Mouse (Mus musculus) urinary bladder, postnatal 10 days (tissue): Measurements from ENCODE around the gene Taok3.

Experiments used
- DNase-seq: peaks from one replicate; pipeline ENCODE4 v3.0.0; 2022; ENCODE audit warnings: low spot score

The Taok3 gene

DNA sequence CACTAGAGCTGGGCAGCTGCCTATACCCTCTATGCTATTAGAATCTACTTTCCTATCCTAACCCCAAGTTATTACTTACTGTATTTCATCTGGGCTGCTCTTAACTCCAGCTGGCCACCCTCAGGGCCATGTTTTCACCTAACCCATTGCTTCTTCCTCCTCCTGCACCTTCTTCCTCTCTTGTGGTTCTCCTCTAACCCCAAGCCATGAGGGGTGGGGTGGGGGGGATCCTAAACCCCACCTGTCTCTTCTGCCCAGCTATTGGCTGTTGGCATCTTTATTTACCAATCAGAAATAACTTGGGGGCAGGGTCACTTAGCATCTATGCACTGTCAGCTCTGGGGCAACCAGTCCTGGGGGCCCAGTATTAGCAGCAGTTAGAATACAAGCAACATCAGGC, 26.2 kb downstream of the Taok3 start:
- no peak for DNase-seq

DNA sequence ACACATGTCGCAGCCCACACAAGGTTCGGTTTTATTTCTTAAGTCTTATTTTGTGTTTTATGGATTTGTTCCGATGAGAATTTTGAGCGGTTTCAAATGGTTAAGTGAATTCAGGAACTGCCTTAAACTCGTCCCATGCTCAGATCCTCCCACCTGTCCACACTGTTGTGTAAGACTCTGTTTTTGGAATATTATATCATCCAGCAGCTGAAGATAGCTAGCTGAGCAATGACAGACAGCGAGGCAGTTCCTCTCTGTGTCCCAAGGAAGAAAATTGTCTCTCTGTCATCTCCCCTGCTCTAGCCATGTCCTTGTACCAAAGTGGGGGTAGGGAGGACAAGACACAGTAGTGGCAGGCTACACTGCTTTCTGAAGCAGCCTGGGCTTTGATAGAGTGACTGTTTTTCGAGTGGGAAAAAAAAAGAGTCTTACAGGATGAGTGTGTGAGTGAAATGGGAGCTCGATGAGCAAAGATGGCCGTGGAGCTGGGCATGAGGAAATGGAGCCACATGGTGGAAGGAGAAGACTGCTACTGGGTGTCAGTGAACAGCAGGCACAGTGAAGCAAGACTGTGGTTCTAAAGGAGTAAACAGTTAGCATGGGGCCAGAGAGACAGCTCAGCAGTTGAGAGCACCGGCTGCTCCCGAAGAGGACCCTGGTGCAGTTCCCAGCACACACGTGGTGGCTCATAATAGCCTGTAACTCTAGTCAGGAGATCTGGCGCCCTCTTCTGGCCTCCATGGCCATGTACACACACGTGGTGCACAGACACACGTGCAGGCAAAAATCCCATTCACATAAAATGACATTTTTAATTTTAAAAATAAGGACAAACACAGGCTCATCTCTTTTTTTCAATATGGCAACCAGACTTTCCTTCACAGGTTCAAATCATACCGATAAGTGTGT, 27.5 kb downstream of the Taok3 start:
- no peak for DNase-seq

DNA sequence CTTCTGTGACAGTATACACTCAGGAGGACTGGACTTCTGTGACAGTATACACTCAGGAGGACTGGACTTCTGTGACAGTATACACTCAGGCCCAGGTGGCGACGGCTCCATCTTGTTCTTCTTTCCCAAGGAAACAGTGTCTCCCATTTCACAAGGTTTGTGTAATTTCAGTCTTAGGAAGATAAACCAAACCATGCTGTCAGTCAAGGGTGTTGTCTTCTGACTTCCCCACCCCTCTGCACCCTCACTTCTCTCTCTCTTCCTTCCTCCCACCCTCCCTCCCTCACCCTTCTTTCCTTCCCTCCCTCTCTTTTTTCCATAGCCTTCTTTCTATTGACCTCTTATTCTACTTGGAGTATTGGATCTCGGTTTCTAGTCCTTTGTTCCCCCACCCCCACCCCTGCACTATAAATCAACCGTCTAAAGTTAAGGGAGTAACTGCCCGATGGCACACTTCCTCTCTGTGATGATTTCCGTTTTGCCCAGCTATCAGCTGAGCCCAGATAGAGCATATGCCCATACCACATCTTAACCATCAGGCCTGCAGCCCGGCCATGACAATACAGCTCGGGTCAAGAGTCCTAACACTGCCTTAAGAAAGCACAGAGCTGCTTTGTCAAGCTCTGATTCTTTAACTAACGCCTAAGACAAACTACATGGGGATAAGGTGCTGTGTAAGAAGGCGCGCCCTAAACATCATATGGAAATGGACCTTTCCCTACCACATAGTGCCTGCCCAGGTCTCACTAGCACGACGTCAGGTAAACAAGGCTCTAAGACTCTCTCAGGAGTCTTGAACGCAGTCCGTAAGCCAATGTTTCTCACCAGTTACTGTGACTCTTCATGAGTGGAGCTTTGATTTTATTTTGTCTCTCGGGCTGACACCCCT, 29.4 kb downstream of the Taok3 start:
- no peak for DNase-seq

DNA sequence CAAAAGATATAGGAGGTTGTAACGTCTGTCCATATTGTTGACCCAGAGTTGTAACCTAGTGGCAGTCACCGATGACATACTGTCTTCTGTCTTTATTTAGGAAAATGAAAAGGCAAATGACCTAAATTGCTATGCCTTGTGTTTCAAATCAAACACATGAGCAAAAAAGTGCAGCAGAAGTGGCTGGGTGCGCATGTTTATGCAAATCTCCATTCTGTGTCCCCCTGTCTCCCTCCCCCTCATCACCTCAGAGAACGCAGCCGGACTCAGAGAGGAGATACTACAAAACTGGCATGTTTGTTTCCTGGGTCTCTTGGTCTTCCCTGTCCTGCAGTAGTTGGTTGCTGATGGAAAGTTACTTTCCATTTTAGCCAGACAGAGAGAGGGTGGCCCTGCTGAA, 30.1 kb downstream of the Taok3 start:
- DNase-seq, result no peak

DNA sequence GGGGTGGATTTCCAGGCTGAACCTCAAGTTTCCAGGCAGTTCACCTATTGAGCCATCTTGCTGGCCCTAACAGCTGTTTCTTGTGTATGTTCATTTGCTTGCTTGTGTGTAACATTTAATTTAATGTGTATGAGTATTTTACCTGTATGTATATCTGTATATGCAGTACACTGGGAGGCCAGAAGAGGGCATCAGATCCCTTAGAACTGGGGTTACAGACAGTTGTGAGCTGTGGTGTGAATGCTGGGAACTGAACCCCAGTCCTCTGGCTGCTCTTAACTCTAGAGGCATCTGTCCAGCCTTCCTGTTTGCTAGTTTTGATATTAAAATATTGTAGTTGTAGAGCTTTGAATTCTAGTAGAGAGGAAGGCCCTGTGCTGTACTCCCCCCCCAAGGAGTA, 33.0 kb downstream of the Taok3 start:
- no peak for DNase-seq

DNA sequence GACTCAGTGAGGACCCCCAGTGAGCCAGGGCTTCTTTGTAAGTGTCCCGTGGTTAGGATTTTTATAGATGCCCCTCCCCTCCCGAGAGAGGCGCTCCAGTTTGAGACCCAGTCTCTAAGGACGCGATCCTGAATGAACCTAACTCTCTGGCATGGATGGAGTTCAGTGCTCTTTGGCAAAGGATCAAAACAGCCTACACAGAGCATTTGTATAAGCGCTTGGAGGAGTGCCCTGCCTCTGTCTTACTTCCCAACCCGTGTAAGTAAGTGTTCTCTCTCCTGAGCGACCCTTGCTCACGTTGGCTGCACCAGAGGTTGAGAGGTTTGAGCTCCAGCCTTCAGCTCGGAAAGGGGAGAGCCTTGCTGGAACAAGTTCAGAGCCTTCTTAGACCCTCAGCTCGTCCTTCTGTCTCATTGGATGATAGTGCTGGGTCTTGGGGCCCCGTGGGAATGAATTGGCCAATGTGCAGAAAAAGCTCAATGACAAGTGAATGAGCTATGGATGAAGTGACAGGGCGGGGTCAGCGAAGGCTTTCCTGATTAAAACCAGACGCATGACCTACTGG, 33.7 kb downstream of the Taok3 start:
- no peak for DNase-seq

DNA sequence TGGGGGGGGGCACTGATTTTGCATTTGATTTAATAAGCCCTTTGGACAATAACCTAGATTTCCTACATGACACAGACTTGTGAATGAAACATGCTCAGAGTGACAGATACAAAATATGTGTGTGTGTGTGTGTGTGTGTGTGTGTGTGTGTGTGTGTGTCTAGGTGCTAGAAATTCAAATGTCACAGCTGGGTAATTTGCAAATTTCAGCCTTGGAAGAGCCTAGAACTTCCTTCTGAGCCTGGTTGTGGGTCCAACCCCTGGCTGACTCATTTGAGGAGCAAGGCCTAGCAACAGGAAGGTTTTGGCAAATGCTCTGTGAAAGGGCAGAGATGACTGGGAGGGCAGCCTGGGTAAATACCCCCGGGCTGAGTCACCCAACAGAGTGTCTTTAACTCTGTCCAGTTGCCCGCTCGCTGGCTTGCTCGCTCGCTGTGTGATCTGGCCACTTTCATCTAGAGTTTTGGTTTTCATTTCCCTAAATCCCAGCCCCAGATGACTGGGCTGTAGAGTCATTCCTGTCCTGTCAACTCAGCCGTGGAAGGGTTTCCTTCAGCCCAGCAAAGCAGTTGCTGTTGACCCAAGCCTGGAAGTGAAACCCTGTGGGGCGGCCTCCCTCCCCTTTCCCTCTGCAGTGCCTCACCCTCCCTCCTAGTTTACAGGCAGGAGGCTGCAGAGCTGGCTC, 38.5 kb downstream of the Taok3 start:
- DNase-seq, result no peak

DNA sequence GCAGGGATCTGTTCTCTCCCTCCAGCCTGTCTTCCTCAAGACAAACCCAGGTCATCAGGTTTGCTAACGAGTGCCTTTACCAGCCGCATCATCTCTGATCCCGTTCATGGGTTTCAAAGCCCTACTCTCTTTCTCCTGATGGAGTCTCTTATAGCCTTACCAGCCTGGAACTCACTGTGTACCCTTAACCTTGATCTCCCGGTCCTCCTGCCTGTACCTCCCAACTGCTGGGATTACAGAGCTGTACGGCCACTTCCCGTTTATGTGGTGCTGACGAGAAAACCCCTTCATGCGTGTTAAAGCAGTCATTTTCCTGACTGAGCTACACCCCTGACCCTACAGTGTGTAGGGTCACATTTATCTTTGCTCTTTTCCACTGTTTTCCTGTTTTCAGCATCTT, 39.4 kb downstream of the Taok3 start:
- DNase-seq, result no peak

DNA sequence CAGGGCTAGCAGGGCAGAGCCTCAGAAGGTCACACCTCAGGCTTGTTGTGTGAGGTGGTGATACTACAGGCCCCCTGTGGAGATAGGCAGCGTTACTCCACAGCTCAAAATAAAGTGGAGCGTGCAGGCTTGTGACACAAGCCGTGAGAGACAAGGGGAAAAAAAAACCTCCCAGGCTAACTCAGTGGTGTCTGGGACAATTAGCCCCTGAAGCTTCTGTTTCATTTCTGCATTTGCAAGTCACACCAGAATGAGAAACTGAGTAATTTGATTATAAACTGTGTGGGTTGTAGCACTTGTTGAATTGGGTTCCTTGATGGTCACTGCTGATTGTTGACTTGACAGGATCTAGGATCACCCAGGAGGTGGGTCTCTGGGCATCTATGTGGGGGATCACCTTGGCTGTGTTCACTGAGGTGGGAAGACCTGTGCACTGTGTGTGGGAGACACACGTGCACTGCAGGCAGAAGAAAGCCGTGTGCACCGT, 39.9 kb downstream of the Taok3 start:
- DNase-seq, result no peak

DNA sequence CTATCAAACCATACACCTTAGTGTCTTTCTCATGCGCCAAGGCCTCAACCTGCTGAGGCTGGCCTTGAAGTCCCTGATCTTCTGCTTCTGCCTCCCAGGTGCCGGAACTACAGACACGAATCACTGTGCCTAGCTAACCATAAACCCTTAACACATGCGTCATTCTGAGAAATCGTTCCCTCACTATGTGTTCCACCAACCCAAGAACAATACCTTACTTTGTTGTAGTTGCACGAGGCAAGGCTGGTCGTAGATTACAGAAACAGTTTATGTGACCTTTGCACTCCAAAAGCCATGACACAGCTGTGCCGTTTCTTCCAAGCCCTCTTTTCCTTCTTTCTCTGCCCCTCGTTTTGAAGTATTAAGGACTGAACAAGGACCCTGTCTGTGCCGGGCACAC, 40.6 kb downstream of the Taok3 start:
- DNase-seq, result no peak

DNA sequence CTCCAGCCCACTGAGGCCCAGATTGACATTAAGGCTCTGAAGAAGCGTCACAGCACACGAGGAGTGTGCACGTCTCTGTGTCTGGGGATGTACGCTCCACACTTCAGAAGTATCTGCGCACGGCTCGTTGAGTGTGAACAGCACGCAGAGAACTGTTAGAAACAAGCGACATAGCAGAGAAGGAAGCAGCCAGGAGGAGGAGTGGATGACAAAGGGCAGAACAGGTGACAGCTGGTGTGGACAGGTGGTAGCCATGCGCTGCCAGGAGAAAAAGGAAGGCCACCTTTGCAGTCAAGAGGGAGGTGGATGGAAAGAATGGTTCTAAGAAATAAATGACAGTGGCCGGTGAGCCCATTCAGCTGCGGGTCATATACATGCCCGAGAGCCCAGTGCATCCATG, 43.9 kb downstream of the Taok3 start:
- DNase-seq, result no peak

DNA sequence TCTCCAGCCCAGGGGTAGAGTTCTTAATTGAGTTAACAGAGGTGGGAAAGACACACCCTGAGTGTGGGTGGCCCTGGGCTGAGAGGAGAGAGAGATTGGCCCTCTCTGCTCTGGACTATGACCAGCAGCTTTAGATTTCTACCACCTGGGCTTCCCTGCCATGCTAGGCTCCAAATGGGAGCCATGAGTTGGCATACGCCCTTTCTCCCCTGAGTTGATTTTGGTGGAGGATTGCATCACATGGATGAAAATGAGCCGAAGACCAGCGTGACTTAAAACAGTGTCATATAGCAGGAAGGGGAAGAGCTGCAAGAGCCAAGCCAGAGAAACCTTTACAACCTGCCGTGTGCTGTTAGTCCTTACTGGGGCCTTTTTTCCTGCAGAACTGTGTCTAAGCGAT, 44.6 kb downstream of the Taok3 start:
- DNase-seq, result no peak

DNA sequence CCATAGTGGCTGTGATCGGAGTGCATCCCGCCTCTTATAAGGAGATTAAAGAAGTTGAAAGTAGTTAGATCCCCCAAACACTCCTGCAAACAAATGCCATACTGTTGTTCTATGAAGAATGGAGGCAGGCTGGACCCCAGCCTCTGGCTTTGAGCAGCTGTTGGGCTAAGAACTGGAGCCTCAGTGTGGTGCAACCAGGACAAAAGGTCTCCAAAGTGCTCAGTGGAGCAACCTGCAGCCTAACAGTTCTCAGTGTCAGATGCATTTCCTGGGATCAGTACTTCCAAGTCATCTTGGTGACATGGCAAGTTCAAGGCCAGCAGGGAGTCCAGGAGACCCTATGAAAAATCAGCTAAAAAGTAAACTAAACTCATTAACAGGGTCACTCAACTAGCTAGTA, 45.0 kb downstream of the Taok3 start:
- DNase-seq, result no peak

DNA sequence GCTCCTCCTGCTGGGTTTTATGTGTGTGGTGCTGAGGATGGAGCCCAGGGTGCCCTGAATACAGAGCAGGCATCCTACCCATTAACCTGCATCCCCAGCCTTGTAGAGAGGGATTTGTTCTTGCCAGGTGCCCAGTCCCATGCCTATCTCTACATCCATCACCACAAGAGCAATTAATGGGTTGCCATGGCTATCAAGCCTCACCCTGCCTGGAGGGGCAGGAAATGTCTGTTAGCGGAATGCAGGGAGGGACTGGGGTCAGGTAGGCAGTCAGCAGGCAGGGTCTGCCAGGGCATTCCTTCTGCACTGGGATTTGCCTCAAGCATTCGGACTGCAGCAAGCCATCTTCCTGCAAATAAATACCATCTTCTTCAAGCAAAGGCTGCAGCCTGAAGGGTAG, 46.0 kb downstream of the Taok3 start:
- DNase-seq, result no peak

DNA sequence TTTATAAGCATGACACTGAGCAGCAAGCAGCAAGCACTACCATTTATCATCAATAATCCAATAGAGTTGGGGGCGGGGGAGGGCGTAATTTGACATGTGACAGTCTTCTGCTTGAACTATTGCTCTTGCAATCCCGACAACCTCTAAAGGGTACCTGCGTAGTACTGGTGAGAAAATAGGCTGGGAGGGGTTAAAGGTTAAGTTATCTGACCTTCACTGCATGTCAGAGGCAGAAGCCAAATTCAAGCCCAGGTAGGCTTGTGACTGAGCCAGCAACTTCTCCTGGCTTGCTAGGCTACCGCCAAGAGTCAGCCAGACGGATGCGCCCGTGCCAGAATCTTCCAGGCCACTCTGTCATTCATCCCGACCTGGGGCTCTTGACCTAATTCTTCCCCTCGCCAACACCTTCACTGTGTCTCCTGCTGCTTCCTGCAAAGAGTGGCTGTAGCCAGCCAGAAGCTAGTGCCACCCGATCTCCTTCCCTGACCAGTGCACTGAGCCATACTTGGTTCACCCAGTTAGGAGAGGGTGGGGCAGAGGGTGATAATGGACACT, 47.0 kb downstream of the Taok3 start:
- no peak for DNase-seq

DNA sequence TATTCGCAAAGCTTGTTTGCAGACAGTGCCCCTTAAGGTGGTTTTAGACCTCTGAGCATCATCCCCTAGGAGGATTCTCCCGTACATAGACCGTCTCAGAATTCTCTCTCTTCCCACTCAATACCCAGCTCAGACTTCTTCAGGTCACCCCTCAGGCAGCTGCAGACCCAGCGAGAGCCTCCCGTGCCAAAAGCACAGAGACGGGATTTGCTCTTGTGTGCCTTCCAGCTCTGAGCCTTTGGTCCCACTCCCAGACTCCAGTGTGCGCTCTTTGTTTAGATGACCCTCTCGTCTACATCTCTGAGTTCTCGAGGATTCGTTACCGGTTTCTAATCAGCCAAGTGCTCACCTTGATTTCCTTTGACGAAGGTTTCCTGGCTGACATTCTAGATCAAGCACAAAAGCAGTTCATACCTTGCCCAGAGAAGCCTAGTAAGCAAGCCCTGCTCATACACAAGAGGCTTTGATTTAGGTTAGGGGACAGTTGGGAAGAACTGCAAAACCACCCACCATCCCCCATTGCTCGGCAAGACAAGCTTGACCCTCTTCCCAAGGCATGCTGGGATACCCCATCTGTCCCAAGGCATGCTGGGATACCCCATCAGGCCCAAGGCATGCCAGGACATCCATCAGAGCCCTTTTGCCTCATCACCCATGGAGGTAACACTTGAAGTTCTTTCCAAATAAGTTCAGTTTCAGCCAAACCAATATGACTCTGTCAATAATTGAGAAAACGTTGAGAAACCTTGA, 48.6 kb downstream of the Taok3 start:
- DNase-seq, result no peak

DNA sequence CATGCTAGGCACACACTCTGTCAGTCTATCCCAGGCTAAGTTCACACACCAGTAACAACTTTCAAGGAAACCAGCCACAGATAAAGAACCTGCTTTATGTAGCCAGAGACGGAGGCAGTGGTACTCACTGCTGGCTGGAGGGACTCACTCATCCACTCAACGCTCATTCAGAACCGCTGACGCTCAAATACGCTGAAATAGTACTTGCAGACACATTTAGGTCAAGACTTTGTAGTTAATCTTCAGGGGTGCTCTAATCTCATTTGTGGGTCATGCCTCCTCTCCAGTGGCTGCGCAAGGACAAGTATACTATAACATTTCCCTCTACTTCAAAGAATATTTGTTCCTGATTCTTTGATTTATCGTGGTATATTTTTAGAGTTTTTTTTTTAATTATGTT, 54.1 kb downstream of the Taok3 start:
- no peak for DNase-seq

DNA sequence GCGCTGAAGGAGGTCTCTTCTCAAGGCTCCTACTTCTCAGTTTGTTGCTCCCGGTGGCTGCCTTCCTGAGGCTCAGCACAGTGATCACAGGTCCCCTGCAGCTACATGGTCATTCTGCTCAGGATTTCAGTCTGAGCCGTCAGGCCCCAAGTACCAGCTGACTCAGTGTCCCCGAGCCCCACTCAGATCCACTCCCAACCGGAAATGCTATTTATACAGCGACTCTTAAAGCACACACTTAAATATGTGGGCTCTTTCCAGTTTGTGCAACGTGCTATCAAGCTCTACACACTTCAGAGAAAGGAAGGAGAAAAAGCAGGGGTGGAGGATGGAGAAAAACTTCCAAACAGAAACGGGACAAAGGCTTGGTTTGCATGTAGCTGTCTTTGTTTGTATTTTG, 56.0 kb downstream of the Taok3 start:
- no peak for DNase-seq

DNA sequence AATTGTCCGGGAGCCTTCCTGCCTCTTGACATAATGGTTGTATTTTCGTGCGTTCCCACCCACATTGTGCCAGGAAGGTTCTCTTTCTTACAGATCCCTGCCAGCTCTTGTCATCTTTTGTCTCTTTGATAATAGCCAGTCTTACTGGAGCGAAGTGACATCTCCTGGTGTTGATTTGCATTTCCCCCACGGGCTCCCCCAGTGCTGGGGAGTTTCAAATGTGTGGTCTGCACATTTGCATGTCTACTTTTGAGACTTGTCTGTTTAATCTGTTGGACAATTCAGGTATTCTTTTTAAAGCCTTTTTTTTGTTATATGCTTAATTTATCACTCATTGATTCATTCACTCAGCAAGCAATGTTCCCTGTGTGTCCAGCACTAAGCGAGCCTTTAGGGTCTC, 58.1 kb downstream of the Taok3 start:
- no peak for DNase-seq

DNA sequence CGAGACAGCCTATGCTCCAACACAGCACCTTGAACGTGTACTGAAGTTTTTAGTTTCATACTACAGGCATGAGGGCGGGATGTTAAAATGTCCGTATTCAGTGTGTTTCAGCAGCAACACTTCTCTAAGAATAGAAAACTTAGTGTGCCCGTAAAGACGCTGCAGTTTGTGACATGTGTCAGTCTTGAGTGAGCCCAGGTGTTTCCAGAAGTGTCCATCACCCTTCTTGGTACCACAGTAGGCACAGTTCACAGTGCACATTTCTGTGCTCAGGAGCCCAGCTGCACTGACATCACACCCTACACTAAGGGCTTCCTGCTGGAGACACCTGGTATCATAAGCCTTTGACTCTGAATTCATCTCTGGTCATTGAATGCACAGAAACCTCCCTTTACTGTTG, 58.6 kb downstream of the Taok3 start:
- DNase-seq, result no peak

DNA sequence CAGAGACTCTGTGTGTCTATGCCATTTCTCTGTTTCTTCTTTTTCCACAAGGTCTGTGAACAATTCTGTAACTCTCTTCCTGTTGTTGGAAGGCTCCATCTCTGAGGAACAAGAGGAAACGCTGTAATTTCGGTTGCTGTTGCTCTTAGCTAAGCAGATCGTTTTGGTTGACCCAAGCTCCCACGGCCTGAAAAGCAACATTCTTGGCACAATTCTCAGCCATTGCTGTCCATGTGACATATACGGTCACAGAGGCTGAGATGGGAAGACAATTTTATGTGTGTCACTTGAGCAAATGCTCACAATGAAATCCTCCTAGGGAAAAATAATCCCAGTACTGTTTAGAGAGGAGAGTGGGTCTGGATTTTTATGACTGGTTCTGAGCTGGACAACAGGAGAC, 62.0 kb downstream of the Taok3 start:
- DNase-seq, result no peak
